Mouse (Mus musculus) MEL (cell line): Measurements from ENCODE around the gene Trim27.

ENCODE experiments used
- CHD2 ChIP-seq: IDR thresholded peaks from 2 replicates; pipeline ENCODE4 v1.6.1; 2011; ENCODE audit warnings: low read length, improper control_type of control experiment
- CTCF ChIP-seq, 3 experiments: IDR thresholded peaks in 2 of 3; conservative IDR thresholded peaks in 1 of 3; 2 replicates each; pipeline ENCODE4 v1.5.1; 2011 to 2012; ENCODE audit warnings: low read length in 3 of 3, low read depth in 2 of 3, mild to moderate bottlenecking in 2 of 3, improper control_type of control experiment in 1 of 3, inconsistent platforms in 1 of 3, mixed read lengths in 1 of 3, moderate library complexity in 1 of 3; ENCODE audit not compliant: control insufficient read depth in 1 of 3, insufficient read depth in 1 of 3, poor library complexity in 1 of 3, severe bottlenecking in 1 of 3
- EP300 ChIP-seq, 2 experiments: IDR thresholded peaks; 2 replicates each; pipeline ENCODE4 v1.6.1; 2011; ENCODE audit warnings: improper control_type of control experiment in 2 of 2, low read length in 2 of 2, low read depth in 1 of 2, mild to moderate bottlenecking in 1 of 2
- GABPA ChIP-seq: IDR thresholded peaks from 2 replicates; pipeline ENCODE4 v1.6.1; 2012; ENCODE audit warnings: low read depth, mild to moderate bottlenecking, inconsistent platforms, low read length, improper control_type of control experiment, moderate library complexity
- JUND ChIP-seq: IDR thresholded peaks from 2 replicates; pipeline ENCODE4 v1.6.1; 2011; ENCODE audit warnings: low read depth, mild to moderate bottlenecking, improper control_type of control experiment, low read length
- MAFK ChIP-seq: IDR thresholded peaks from 2 replicates; pipeline ENCODE4 v1.6.1; 2011; ENCODE audit warnings: low read depth, mild to moderate bottlenecking, low read length, improper control_type of control experiment, borderline replicate concordance
- NRF1 ChIP-seq: IDR thresholded peaks from 2 replicates; pipeline ENCODE4 v1.6.1; 2014; ENCODE audit warnings: low read depth, mild to moderate bottlenecking, inconsistent platforms, low read length, improper control_type of control experiment, moderate library complexity; ENCODE audit not compliant: poor library complexity, insufficient read depth, severe bottlenecking
- POLR2A ChIP-seq, 2 experiments: IDR thresholded peaks; 2 replicates each; pipeline ENCODE4 v1.6.1; 2011 to 2012; ENCODE audit warnings: low read length in 2 of 2, mild to moderate bottlenecking in 2 of 2, control low read depth in 1 of 2, improper control_type of control experiment in 1 of 2, low read depth in 1 of 2, moderate library complexity in 1 of 2; ENCODE audit not compliant: control insufficient read depth in 1 of 2, insufficient read depth in 1 of 2, poor library complexity in 1 of 2
- POLR2AphosphoS5 ChIP-seq: IDR thresholded peaks from 2 replicates; pipeline ENCODE4 v1.6.1; 2012; ENCODE audit warnings: low read depth, borderline replicate concordance, mild to moderate bottlenecking, inconsistent platforms, low read length, moderate library complexity, mixed read lengths
- TBP ChIP-seq: IDR thresholded peaks from 2 replicates; pipeline ENCODE4 v1.8.0; 2011; ENCODE audit warnings: low read depth, low read length, improper control_type of control experiment
- USF1 ChIP-seq: IDR thresholded peaks from 2 replicates; pipeline ENCODE4 v1.6.1; 2014; ENCODE audit warnings: low read depth, mild to moderate bottlenecking, inconsistent platforms, low read length, improper control_type of control experiment, moderate library complexity
- ZC3H11A ChIP-seq: IDR thresholded peaks from 2 replicates; pipeline ENCODE4 v1.6.1; 2012; ENCODE audit warnings: low read depth, mild to moderate bottlenecking, inconsistent platforms, low read length, improper control_type of control experiment

GRCm38 (mm10) chr13:21178364-21178763 lies 881 bp upstream of the Trim27 start:
- TF ChIP-seq CHD2 (no peak), POLR2A (IDR thresholded peaks at IDR 0.05; ENCODE audit: control insufficient read depth in 1 of 2, insufficient read depth in 1 of 2, low read depth in 1 of 2, low read length in 2 of 2, poor library complexity in 1 of 2) (no peak), CTCF (IDR thresholded peaks at IDR 0.05 in 2 of 3, conservative IDR thresholded peaks at IDR 0.05 in 1 of 3; ENCODE audit: control insufficient read depth in 1 of 3, insufficient read depth in 1 of 3, low read depth in 2 of 3, low read length in 3 of 3, poor library complexity in 1 of 3, severe bottlenecking in 1 of 3) (no peak), GABPA (no peak), EP300 (IDR thresholded peaks at IDR 0.05; ENCODE audit: low read depth in 1 of 2, low read length in 2 of 2) (no peak), JUND (no peak), MAFK (no peak), POLR2AphosphoS5 (no peak), ZC3H11A (no peak), TBP (no peak), NRF1 (no peak), USF1 (no peak)
